Mouse (Mus musculus) fibroblast of lung, adult 2 months (primary cell): Measurements from ENCODE around the gene Phf21a.

Experiments used
- DNase-seq: peaks from one replicate; pipeline ENCODE4 v3.0.0-alpha.2; 2011; ENCODE audit warnings: low read depth

Gene Phf21a

DNA sequence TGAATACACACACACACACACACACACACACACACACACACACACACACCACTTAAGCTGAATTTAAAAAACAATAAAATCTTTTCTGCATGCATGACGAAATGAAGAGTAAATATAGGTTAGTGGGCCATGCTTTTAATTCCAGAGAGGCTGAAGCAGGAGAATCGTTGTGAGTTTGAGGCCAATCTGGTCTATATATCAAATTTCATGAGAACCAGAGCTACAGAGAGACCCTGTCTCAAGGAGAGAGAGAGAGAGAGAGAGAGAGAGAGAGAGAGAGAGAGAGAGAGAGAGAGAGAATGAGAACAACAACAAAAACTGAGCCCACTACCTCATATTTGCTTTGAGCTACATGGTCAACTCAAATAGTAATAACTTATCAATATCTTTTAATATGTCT lies at the start of gene Phf21a:
TSS of gene Phf21a (plus strand) at position 301 of the 400 bp plus-strand sequence.
- no peak for DNase-seq

DNA sequence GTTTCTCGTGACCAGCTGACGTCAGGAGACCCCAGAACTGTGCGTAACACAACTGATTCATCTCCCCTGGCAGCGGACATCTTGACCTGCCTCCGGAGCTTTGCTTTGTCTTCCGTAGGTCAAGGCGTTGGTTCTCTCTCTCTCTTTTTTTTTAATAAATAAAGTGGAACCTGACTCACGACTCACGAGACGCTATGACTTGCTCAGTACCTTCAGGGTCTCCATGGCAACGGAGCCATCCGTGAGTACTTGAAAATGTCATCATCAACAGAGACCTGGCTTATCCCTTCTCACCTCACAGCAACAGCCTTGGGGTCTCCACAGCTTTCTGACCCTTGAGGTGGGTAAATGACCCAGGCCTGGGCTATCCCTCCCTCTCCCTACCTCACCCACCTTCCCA lies 49.6 kb upstream of the Phf21a start:
- DNase-seq = no peak

DNA sequence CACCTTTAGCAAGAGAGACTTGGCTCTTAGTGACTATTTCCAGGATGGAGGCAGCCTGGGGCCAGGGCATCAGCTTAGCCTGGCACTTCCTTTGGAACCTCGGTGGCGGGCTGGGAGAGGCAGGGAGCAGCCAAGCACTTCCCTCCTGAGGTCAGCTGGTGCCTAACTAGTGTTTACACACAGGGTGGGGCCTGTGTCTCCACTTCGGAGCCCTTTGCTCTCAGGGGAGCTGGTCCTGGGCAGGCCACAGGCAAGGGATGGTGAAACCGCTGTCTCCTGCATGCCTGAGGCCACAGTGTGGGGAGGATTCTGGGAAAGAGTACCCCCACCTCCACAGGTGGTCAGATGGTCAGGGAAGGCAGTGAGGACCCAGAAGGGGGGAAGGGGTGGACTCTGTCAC lies 45.3 kb upstream of the Phf21a start:
- no peak for DNase-seq

- DNase-seq = no peak
These were observed 44.8 kb upstream of the Phf21a start for GRCm38 (mm10) chr2:92048034-92048690.

DNA sequence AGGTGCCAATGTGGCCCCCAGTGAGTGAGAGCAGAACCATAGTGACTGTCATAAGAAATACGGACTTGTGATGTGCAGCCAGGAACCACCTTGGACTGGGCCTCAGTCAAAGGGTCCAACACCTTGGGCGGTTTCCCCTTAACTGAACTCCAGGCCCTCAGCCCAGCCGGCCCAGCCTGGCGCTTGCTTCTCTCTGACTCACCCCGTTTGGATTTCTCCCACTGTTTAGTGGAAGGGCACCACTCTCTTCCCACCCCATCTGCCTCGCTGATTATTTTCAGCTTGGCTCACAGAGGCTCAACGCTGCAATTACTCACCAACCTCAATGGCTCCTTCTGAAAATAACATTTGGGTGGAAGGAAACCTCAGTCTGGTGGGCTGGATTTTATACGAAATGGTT lies 40.7 kb upstream of the Phf21a start:
- peak; percentile 92 for DNase-seq

- DNase-seq = no peak
These were observed 40.2 kb upstream of the Phf21a start for GRCm38 (mm10) chr2:92052754-92053153.

- DNase-seq = peak; percentile 95
These were observed 37.7 kb upstream of the Phf21a start for GRCm38 (mm10) chr2:92055101-92055813.

DNA sequence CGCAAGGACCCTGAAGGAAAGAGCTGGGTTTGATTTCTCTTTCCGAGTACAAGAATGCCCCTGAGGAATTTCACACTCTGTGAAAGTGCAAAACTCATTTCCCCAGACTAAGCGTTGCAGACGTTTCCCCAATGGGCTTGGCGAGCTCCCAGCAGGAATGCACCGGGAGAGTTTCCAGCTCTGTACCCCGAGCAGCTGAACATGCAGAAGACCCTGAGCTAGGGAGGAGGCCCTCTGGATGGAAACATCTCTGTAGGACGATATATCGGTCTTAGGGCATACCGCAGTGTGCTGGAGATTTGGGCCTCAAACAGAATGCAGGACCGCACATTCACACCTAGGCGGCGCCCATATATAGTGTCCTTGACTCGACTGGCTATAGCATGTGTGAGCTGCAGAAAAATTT lies 37.1 kb upstream of the Phf21a start:
- DNase-seq = no peak

- no peak for DNase-seq
These were observed 36.2 kb upstream of the Phf21a start for GRCm38 (mm10) chr2:92056760-92057159.

GRCm38 (mm10) chr2:92058469-92058868 lies 34.4 kb upstream of the Phf21a start:
- peak; percentile 67 for DNase-seq

DNA sequence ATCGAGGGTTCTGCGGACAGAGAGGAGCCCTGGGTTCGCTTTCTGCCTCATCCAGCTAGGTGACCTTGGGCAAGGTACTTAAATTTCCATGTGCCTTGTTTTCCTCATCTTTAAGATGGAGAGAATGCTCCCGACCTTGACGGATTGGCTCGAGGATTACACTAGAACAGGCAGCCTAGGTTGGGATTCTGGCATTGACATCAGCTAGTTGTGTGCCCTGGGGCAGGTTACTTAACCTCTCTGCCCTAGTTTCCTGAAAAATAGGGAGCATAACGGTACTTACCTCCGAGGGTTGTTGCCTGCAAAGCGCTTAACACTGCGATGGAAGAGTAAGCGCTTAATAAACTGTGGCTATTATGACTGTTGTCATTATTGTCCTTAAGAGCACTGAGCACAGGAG lies 34.0 kb upstream of the Phf21a start:
- no peak for DNase-seq

GRCm38 (mm10) chr2:92059481-92060220 lies 33.3 kb upstream of the Phf21a start:
- no peak for DNase-seq

DNA sequence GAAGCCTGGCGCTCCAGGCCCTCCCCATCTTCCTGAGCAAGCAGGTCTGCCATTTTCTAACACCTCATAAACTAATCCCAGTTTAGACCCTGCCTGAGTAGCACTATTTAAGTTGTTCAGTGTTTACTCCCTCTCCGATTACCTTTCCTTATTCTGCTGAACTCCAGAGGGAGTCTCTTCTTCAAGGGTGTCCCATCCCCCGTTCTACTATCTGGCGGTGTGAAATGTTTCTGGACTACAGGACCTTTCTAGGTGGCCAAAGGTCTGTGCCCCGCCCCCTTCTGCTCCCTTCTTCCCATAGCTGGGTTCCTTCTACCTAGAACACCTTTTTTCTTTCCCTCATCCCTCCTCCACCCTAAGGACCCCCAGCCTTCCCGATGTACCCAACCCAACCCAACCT lies 32.6 kb upstream of the Phf21a start:
- no peak for DNase-seq

GRCm38 (mm10) chr2:92061337-92061736 lies 31.6 kb upstream of the Phf21a start:
- DNase-seq = no peak

GRCm38 (mm10) chr2:92063106-92063505 lies 29.8 kb upstream of the Phf21a start:
- no peak for DNase-seq

- DNase-seq = no peak
These were observed 27.5 kb upstream of the Phf21a start for GRCm38 (mm10) chr2:92065269-92065888.

GRCm38 (mm10) chr2:92065938-92066337 lies 27.0 kb upstream of the Phf21a start:
- DNase-seq = no peak

DNA sequence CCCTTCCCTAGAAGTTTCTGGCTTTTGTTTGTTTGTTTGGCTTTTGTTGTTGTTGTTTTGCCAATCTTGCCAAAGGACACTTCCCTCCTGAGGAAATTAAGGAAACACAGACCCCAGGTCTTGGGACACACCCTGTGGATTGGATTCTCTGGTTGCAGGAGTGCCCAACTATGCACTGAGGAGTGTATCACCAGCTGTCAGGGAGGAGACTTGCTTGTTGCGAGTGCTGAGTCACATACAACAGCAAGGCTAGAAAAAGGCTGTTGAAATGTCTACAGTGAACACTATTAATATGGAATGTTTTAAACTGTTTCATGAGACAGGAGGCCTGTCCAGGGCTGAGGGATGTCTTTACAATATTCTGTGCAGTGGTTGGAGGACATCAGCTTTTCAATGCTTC lies 26.0 kb upstream of the Phf21a start:
- DNase-seq = no peak

GRCm38 (mm10) chr2:92067600-92067999 lies 25.3 kb upstream of the Phf21a start:
- no peak for DNase-seq

DNA sequence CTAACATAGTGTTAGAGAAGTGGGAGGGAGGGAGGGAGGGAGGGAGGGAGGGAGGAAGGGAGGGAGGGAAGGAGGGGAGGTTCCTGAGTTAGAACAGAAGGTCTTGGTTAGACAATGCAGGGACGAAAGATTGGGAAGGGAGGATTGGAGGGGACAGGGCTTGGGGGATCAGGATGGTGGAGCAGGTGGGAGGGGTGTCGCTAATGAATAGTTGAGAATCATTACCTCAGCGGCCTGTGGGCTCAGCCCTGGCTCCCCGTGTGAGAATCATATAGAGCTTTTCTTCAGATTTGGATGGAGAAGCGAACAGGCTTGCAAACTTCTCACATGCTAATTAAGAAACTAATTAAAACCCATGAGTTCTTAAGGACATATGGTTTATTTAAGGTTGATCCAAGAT lies 23.3 kb upstream of the Phf21a start:
- no peak for DNase-seq

DNA sequence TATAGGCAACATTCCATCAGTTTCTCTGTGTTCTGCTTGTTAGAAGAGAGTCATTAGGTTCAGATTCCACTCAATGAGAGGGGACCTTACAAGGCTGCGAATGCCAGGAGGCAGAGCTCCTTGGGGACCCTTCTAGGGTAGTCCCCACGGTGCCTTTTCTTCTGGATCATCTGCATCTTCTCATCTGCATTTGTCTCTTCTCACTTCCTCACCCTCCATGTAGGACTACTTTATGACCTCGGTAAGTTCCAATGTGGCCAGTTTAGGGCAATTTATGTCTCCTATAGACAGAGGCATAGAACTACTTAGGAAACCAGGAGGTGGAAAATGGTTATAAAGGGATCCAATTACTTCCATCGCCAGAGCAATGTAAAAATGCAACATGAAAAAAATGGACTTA lies 21.8 kb upstream of the Phf21a start:
- no peak for DNase-seq

- DNase-seq = no peak
These were observed 16.7 kb upstream of the Phf21a start for GRCm38 (mm10) chr2:92076086-92076692.
